Mouse (Mus musculus) midbrain, embryonic 16.5 days (tissue): Measurements from ENCODE around the gene Atp6ap2. TPM values are rescaled to one million over a fixed set of nuclear protein-coding genes. Genes with fewer than 3 reads are reported as not detected.
A peak's percentile ranks its signal among the peaks of the same experiment; 100 is the strongest.

Experiments used
- ATAC-seq: fragments of 200-750 bp; cut with Nextera tagmentation; 2 replicates; pipeline ENCODE4 v1.8.0; 2017; ENCODE audit warnings: moderate TSS enrichment
- H3K27ac ChIP-seq: fragments of 300-500 bp; sonication (generic); 2 replicates; pipeline ENCODE4 v1.5.1; 2014; ENCODE audit warnings: mild to moderate bottlenecking, low read length, mixed read lengths
- H3K27me3 ChIP-seq: fragments of 300-500 bp; sonication (generic); 2 replicates; pipeline ENCODE4 v1.6.1; 2014; ENCODE audit warnings: low read depth, low read length, mixed read lengths; ENCODE audit not compliant: control insufficient read depth, insufficient read depth
- H3K36me3 ChIP-seq: fragments of 300-500 bp; sonication (generic); 2 replicates; pipeline ENCODE4 v1.6.1; 2014; ENCODE audit warnings: mild to moderate bottlenecking, low read length, moderate library complexity, mixed read lengths; ENCODE audit not compliant: control insufficient read depth, insufficient read depth
- H3K4me1 ChIP-seq: fragments of 300-500 bp; sonication (generic); 2 replicates; pipeline ENCODE4 v1.6.1; 2014; ENCODE audit warnings: mild to moderate bottlenecking, low read length, mixed read lengths; ENCODE audit not compliant: control insufficient read depth, insufficient read depth
- H3K4me2 ChIP-seq: fragments of 300-500 bp; sonication (generic); 2 replicates; pipeline ENCODE4 v1.6.1; 2014; ENCODE audit warnings: mild to moderate bottlenecking, low read length, mixed read lengths
- H3K4me3 ChIP-seq: fragments of 300-500 bp; sonication (generic); 2 replicates; pipeline ENCODE4 v1.5.1; 2014; ENCODE audit warnings: low read depth, mild to moderate bottlenecking, low read length, moderate library complexity, mixed read lengths
- H3K9ac ChIP-seq: fragments of 300-500 bp; sonication (generic); 2 replicates; pipeline ENCODE4 v1.6.1; 2014; ENCODE audit warnings: low read depth, low read length, mixed read lengths
- H3K9me3 ChIP-seq: fragments of 300-500 bp; sonication (generic); replicated peaks from 2 replicates; pipeline ENCODE4 v1.6.1; 2014; ENCODE audit warnings: mild to moderate bottlenecking, low read length, mixed read lengths; ENCODE audit not compliant: control insufficient read depth, poor library complexity, severe bottlenecking
- WGBS: fragments of 180-500 bp; shearing (Covaris S2); extraction: QIAGEN DNeasy Blood & Tissue Kit; methylation state at CpG from one replicate; pipeline ENCODE4 v1.1.7; 2014; 5-methylcytosine and 5-hydroxymethylcytosine counted together
- polyA plus RNA-seq: library from polyadenylated mRNA; unstranded; fragments of >200 nt; fragmentation: Nextera tagmentation; extraction: Ambion mirVana; gene quantifications from 2 replicates; pipeline ENCODE4 v1.2.1, GENCODE M21; 2015

Atp6ap2 gene
- polyA plus RNA-seq, result 216 and 229 TPM in 2 replicates

DNA sequence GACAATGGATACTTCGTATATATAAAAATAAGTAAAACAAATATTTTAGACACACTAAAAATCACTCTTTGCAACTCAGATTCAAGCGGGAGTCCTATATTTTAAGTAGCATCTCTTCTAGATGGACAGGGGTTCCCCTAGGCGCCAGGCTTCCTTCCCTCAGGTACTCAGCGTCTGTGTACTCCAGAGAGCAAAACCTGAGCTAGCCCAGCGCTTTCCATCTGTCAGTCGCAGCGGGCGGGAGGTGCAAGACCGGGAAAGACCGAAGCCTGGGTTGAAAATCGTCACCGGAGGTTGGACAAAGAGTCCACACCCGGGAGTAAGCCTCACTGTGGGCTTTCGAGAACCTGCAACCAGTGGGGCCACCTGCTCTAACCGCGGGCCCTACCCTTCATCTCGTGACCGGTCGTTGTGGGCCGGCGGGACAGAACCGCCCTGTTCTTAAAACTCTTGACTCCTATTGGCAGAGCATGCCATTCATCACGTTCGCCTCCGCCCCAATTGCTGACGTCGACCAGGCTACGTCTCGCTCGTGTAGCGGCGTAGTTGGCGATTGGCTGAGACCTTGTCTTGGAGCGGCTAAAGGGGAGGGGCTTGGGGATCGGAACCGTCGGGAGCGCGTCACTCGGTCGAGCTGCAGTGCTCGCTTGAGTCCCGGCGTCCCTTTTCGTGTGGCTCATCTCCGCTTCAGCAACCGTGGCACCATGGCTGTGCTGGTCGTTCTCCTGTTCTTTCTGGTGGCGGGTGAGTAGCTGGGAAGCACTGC is at the start of gene Atp6ap2:
Atp6ap2 (plus strand) TSS at position 610 of the 766 bp plus-strand sequence.
- peak within 1 kb of the TSS; percentile 68 for H3K4me3 ChIP-seq
- H3K36me3 ChIP-seq, result no peaks in the 10 kb centered on the region
- ATAC-seq, result peak; percentile 100
- peak within 1 kb of the TSS; percentile 58 for H3K4me2 ChIP-seq
- no peaks in the 10 kb centered on the region for H3K9me3 ChIP-seq
- no peaks in the 10 kb centered on the region for H3K27me3 ChIP-seq
- H3K4me1 ChIP-seq, result peaks cover 12% of the 10 kb centered on the region
- peak within 1 kb of the TSS; percentile 74 for H3K9ac ChIP-seq
- 23% methylated on average over 48 of the region's 49 CpGs for WGBS
- H3K27ac ChIP-seq, result peak within 1 kb of the TSS; percentile 91

GRCm38 (mm10) chrX:12544417-12544816 is 43.2 kb upstream of the Atp6ap2 start:
- no peak overlapping the region for H3K4me2 ChIP-seq
- no peak for ATAC-seq
- H3K36me3 ChIP-seq, result no peaks in the 10 kb centered on the region
- H3K27me3 ChIP-seq, result no peaks in the 10 kb centered on the region
- no peak overlapping the region for H3K9ac ChIP-seq
- WGBS, result 81% methylated on average over 1 of the region's 1 CpGs
- H3K27ac ChIP-seq, result no peak overlapping the region
- no peak overlapping the region for H3K4me3 ChIP-seq
- no peaks in the 10 kb centered on the region for H3K9me3 ChIP-seq
- H3K4me1 ChIP-seq, result no peaks in the 10 kb centered on the region

DNA sequence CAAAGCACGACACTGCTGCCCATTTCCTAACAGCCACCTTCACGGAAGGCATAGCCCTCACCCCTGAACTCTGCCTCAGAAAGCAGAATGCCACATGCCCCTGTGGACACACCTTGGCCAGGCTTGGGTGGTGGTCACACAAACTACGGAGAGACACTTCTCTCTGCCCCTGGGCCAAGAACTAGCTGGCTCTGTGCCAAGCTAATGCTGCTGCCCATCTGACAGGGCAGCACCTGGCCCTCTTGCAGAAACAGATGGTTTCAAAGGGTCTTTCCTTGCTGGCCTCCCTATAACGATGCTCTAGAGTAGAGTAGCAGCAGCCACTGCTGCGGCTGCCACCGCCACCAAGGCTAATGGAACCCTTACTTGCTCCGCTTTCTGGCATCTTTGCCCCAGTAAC is 30.5 kb upstream of the Atp6ap2 start:
- Histone ChIP-seq H3K4me2 (no peak overlapping the region), H3K4me1 (no peaks in the 10 kb centered on the region), H3K9me3 (no peaks in the 10 kb centered on the region), H3K27me3 (no peaks in the 10 kb centered on the region), H3K36me3 (no peaks in the 10 kb centered on the region), H3K27ac (no peak overlapping the region), H3K4me3 (no peak overlapping the region), H3K9ac (no peak overlapping the region)
- WGBS, result 74% methylated on average over 7 of the region's 7 CpGs
- ATAC-seq, result no peak

- 64% methylated on average over 1 of the region's 1 CpGs for WGBS
- Histone ChIP-seq H3K4me3 (no peak overlapping the region), H3K4me1 (no peaks in the 10 kb centered on the region), H3K27ac (no peak overlapping the region), H3K4me2 (no peak overlapping the region), H3K27me3 (no peaks in the 10 kb centered on the region), H3K9ac (no peak overlapping the region), H3K9me3 (no peaks in the 10 kb centered on the region), H3K36me3 (no peaks in the 10 kb centered on the region)
- no peak for ATAC-seq
Observed at GRCm38 (mm10) chrX:12571407-12571806, 16.2 kb upstream of the Atp6ap2 start.

GRCm38 (mm10) chrX:12577936-12578335 is 9.7 kb upstream of the Atp6ap2 start:
- ATAC-seq, result no peak
- no peak overlapping the region for H3K9ac ChIP-seq
- no peaks in the 10 kb centered on the region for H3K9me3 ChIP-seq
- no peak overlapping the region for H3K4me3 ChIP-seq
- 61% methylated on average over 3 of the region's 3 CpGs for WGBS
- no peaks in the 10 kb centered on the region for H3K4me1 ChIP-seq
- no peaks in the 10 kb centered on the region for H3K36me3 ChIP-seq
- H3K27ac ChIP-seq, result no peak overlapping the region
- H3K27me3 ChIP-seq, result no peaks in the 10 kb centered on the region
- H3K4me2 ChIP-seq, result no peak overlapping the region

DNA sequence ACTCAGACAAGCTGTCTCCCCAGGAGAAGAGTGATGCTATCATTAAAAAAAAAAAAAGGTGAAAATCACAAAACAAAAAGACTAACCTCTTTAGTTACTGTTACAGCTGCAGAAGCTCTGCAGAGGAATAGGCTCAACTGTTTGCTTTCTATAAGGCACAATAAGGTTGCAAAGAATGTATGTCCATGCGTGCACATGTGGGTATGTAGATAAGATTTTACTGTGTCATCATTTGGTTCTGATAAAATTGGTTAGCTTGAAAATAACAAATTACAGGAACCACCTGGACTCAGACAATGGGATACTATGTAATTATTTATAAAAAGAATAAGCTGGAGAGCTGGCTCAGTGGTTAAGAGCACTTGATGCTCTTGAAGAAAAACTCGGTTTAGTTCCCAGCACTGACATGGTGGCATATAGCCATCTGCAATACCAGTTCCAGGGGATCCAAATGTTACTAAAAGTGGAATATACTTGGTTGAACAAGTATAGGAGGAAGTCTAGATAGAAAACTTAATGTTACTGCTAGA is 9.2 kb upstream of the Atp6ap2 start:
- no peaks in the 10 kb centered on the region for H3K27me3 ChIP-seq
- no peaks in the 10 kb centered on the region for H3K9me3 ChIP-seq
- no peaks in the 10 kb centered on the region for H3K36me3 ChIP-seq
- ATAC-seq, result no peak
- H3K4me1 ChIP-seq, result no peaks in the 10 kb centered on the region
- WGBS, result 84% methylated on average over 2 of the region's 2 CpGs
- no peak overlapping the region for H3K27ac ChIP-seq
- no peak overlapping the region for H3K4me3 ChIP-seq
- no peak overlapping the region for H3K4me2 ChIP-seq
- no peak overlapping the region for H3K9ac ChIP-seq

- Histone ChIP-seq H3K4me3 (no peak overlapping the region), H3K9ac (no peak overlapping the region), H3K9me3 (no peaks in the 10 kb centered on the region), H3K27me3 (no peaks in the 10 kb centered on the region), H3K4me2 (no peak overlapping the region), H3K27ac (no peak overlapping the region), H3K36me3 (no peaks in the 10 kb centered on the region), H3K4me1 (no peaks in the 10 kb centered on the region)
- ATAC-seq, result no peak
- WGBS, result 90% methylated on average over 5 of the region's 5 CpGs
Observed at GRCm38 (mm10) chrX:12583261-12583660, 4.3 kb upstream of the Atp6ap2 start.

DNA sequence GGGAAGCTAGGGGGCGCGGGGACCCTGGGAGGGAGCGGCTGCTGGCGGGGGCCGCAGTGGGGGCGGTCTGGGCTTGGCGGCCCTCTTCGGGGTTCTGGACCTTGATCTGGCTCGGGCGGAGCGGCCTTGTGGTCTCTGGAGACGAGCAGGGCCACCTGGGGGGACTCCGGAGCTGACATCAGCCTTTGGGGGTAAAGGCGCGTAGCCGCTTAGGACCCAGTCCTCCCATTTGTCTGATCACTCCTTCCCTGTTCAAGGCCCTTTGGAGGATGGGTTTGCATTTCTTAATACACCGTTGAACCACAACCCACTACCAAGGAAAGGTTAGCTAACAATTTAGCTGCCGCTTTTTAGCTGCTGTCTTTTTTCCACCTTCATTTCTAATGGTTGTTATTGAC is 356 bp downstream of the Atp6ap2 start:
- peak overlapping the region; percentile 58 for H3K4me2 ChIP-seq
- no peaks in the 10 kb centered on the region for H3K27me3 ChIP-seq
- H3K9me3 ChIP-seq, result no peaks in the 10 kb centered on the region
- H3K4me3 ChIP-seq, result peak overlapping the region; percentile 68
- 16% methylated on average over 17 of the region's 18 CpGs for WGBS
- H3K36me3 ChIP-seq, result no peaks in the 10 kb centered on the region
- H3K4me1 ChIP-seq, result peaks cover 12% of the 10 kb centered on the region
- peak; percentile 74 for ATAC-seq
- H3K9ac ChIP-seq, result peak overlapping the region; percentile 74
- H3K27ac ChIP-seq, result peak overlapping the region; percentile 91

- Histone ChIP-seq H3K27ac (no peak overlapping the region), H3K36me3 (no peaks in the 10 kb centered on the region; the same call in 1 of the 2 replicates), H3K4me2 (no peak overlapping the region), H3K9ac (no peak overlapping the region), H3K9me3 (no peaks in the 10 kb centered on the region), H3K27me3 (no peaks in the 10 kb centered on the region), H3K4me3 (no peak overlapping the region), H3K4me1 (peaks cover 12% of the 10 kb centered on the region)
- ATAC-seq, result no peak
- 87% methylated on average over 8 of the region's 8 CpGs for WGBS
Observed at GRCm38 (mm10) chrX:12591401-12591943, 3.9 kb downstream of the Atp6ap2 start.
